Mouse (Mus musculus) neural tube, embryonic 14.5 days (tissue): ENCODE measurements around the gene Notch4. TPM values are rescaled to one million over a fixed set of nuclear protein-coding genes. Genes with fewer than 3 reads are reported as not detected.

ENCODE experiments used
- ATAC-seq: fragments of 200-750 bp; cut with Nextera tagmentation; 2 replicates; pipeline ENCODE4 v1.8.0; 2017; ENCODE audit warnings: low read depth, mild to moderate bottlenecking, moderate TSS enrichment, moderate library complexity
- H3K27ac ChIP-seq: fragments of 300-500 bp; sonication (generic); 2 replicates; pipeline ENCODE4 v1.5.1; 2014; ENCODE audit warnings: low read depth, mild to moderate bottlenecking, control low read depth, low read length, moderate library complexity, mixed read lengths
- H3K27me3 ChIP-seq: fragments of 300-500 bp; sonication (generic); 2 replicates; pipeline ENCODE4 v1.6.1; 2014; ENCODE audit warnings: low read length; ENCODE audit not compliant: control insufficient read depth, insufficient read depth
- H3K36me3 ChIP-seq: fragments of 300-500 bp; sonication (generic); 2 replicates; pipeline ENCODE4 v1.6.1; 2014; ENCODE audit warnings: low read length, mixed read lengths; ENCODE audit not compliant: control insufficient read depth, insufficient read depth
- H3K4me1 ChIP-seq: fragments of 300-500 bp; sonication (generic); 2 replicates; pipeline ENCODE4 v1.6.1; 2014; ENCODE audit warnings: low read length; ENCODE audit not compliant: control insufficient read depth, insufficient read depth
- H3K4me2 ChIP-seq: fragments of 300-500 bp; sonication (generic); 2 replicates; pipeline ENCODE4 v1.6.1; 2014; ENCODE audit warnings: mild to moderate bottlenecking, low read depth, low read length, control low read depth
- H3K4me3 ChIP-seq: fragments of 300-500 bp; sonication (generic); 2 replicates; pipeline ENCODE4 v1.5.1; 2014; ENCODE audit warnings: low read depth, low read length, control low read depth, mixed read lengths
- H3K9ac ChIP-seq: fragments of 300-500 bp; sonication (generic); replicated peaks from 2 replicates; pipeline ENCODE4 v1.6.1; 2014; ENCODE audit warnings: low read depth, mild to moderate bottlenecking, control low read depth, low read length, mixed read lengths
- H3K9me3 ChIP-seq: fragments of 300-500 bp; sonication (generic); 2 replicates; pipeline ENCODE4 v1.6.1; 2016; ENCODE audit warnings: low read length; ENCODE audit not compliant: control insufficient read depth
- WGBS: fragments of 180-500 bp; shearing (Covaris S2); extraction: QIAGEN DNeasy Blood & Tissue Kit; methylation state at CpG from one replicate; pipeline ENCODE4 v1.1.7; 2014; 5-methylcytosine and 5-hydroxymethylcytosine counted together
- polyA plus RNA-seq: library from polyadenylated mRNA; unstranded; fragments of >200 nt; fragmentation: Nextera tagmentation; extraction: Ambion mirVana; gene quantifications from 2 replicates; pipeline ENCODE4 v1.2.1, GENCODE M21; 2014

Gene Notch4
- polyA plus RNA-seq, 1 experiment from 2014 or later, result 7.0 TPM

GRCm38 (mm10) chr17:34563354-34563753, 714 bp upstream of the Notch4 start:
- Histone ChIP-seq H3K9ac (no peak overlapping the region), H3K27ac (no peak overlapping the region), H3K4me3 (no peak overlapping the region), H3K4me2 (no peak overlapping the region), H3K9me3 (no peaks in the 10 kb centered on the region), H3K27me3 (no peaks in the 10 kb centered on the region), H3K4me1 (no peaks in the 10 kb centered on the region), H3K36me3 (no peaks in the 10 kb centered on the region)
- ATAC-seq, result no peak
- WGBS, result 77% methylated on average over 11 of the region's 11 CpGs

GRCm38 (mm10) chr17:34564796-34565195, 728 bp downstream of the Notch4 start:
- H3K9me3 ChIP-seq, result no peaks in the 10 kb centered on the region
- WGBS, result 60% methylated on average over 3 of the region's 3 CpGs
- H3K36me3 ChIP-seq, result no peaks in the 10 kb centered on the region
- H3K4me3 ChIP-seq, result no peak overlapping the region
- H3K9ac ChIP-seq, result no peak overlapping the region
- no peak overlapping the region for H3K27ac ChIP-seq
- no peaks in the 10 kb centered on the region for H3K27me3 ChIP-seq
- no peak for ATAC-seq
- no peaks in the 10 kb centered on the region for H3K4me1 ChIP-seq
- no peak overlapping the region for H3K4me2 ChIP-seq

- WGBS, result 74% methylated on average over 9 of the region's 9 CpGs
- no peak overlapping the region for H3K4me2 ChIP-seq
- H3K27me3 ChIP-seq, result no peaks in the 10 kb centered on the region
- H3K27ac ChIP-seq, result no peak overlapping the region
- H3K36me3 ChIP-seq, result no peaks in the 10 kb centered on the region
- no peaks in the 10 kb centered on the region for H3K4me1 ChIP-seq
- no peak overlapping the region for H3K9ac ChIP-seq
- no peaks in the 10 kb centered on the region for H3K9me3 ChIP-seq
- H3K4me3 ChIP-seq, result no peak overlapping the region
- no peak for ATAC-seq
These were observed 3.2 kb downstream of the Notch4 start for GRCm38 (mm10) chr17:34567311-34567710.

GRCm38 (mm10) chr17:34568421-34568820, 4.4 kb downstream of the Notch4 start:
- no peak overlapping the region for H3K4me2 ChIP-seq
- no peak overlapping the region for H3K4me3 ChIP-seq
- 83% methylated on average over 13 of the region's 13 CpGs for WGBS
- no peaks in the 10 kb centered on the region for H3K9me3 ChIP-seq
- H3K9ac ChIP-seq, result no peak overlapping the region
- ATAC-seq, result no peak
- no peaks in the 10 kb centered on the region for H3K27me3 ChIP-seq
- H3K4me1 ChIP-seq, result no peaks in the 10 kb centered on the region
- no peaks in the 10 kb centered on the region for H3K36me3 ChIP-seq
- H3K27ac ChIP-seq, result no peak overlapping the region

GRCm38 (mm10) chr17:34569919-34570318, 5.9 kb downstream of the Notch4 start:
- Histone ChIP-seq H3K9ac (no peak overlapping the region), H3K9me3 (no peaks in the 10 kb centered on the region), H3K36me3 (no peaks in the 10 kb centered on the region), H3K4me1 (no peaks in the 10 kb centered on the region), H3K27ac (no peak overlapping the region), H3K4me2 (no peak overlapping the region), H3K27me3 (no peaks in the 10 kb centered on the region), H3K4me3 (no peak overlapping the region)
- no peak for ATAC-seq
- WGBS, result 65% methylated on average over 4 of the region's 4 CpGs

- H3K27ac ChIP-seq, result no peak overlapping the region
- H3K9ac ChIP-seq, result no peak overlapping the region
- H3K4me1 ChIP-seq, result no peaks in the 10 kb centered on the region
- H3K4me2 ChIP-seq, result no peak overlapping the region
- H3K27me3 ChIP-seq, result no peaks in the 10 kb centered on the region
- H3K4me3 ChIP-seq, result no peak overlapping the region
- ATAC-seq, result no peak
- no peaks in the 10 kb centered on the region for H3K36me3 ChIP-seq
- no peaks in the 10 kb centered on the region for H3K9me3 ChIP-seq
- 15% methylated on average over 5 of the region's 5 CpGs for WGBS
These were observed 7.8 kb downstream of the Notch4 start for GRCm38 (mm10) chr17:34571875-34572274.

GRCm38 (mm10) chr17:34572361-34572760, 8.3 kb downstream of the Notch4 start:
- H3K27ac ChIP-seq, result no peak overlapping the region
- H3K36me3 ChIP-seq, result no peaks in the 10 kb centered on the region
- WGBS, result 13% methylated on average over 15 of the region's 15 CpGs
- no peak overlapping the region for H3K4me3 ChIP-seq
- ATAC-seq, result no peak
- H3K4me2 ChIP-seq, result no peak overlapping the region
- no peaks in the 10 kb centered on the region for H3K9me3 ChIP-seq
- H3K27me3 ChIP-seq, result no peaks in the 10 kb centered on the region
- H3K4me1 ChIP-seq, result no peaks in the 10 kb centered on the region
- H3K9ac ChIP-seq, result no peak overlapping the region

GRCm38 (mm10) chr17:34576577-34576976, 12.5 kb downstream of the Notch4 start:
- H3K27ac ChIP-seq, result no peak overlapping the region
- no peaks in the 10 kb centered on the region for H3K9me3 ChIP-seq
- ATAC-seq, result no peak
- no peaks in the 10 kb centered on the region for H3K4me1 ChIP-seq
- H3K9ac ChIP-seq, result no peak overlapping the region
- no peaks in the 10 kb centered on the region for H3K36me3 ChIP-seq
- no peak overlapping the region for H3K4me2 ChIP-seq
- H3K27me3 ChIP-seq, result no peaks in the 10 kb centered on the region
- 78% methylated on average over 5 of the region's 5 CpGs for WGBS
- H3K4me3 ChIP-seq, result no peak overlapping the region

- Histone ChIP-seq H3K27ac (no peak overlapping the region), H3K4me2 (no peak overlapping the region), H3K4me3 (no peak overlapping the region), H3K4me1 (no peaks in the 10 kb centered on the region), H3K9ac (no peak overlapping the region), H3K9me3 (no peaks in the 10 kb centered on the region), H3K27me3 (no peaks in the 10 kb centered on the region), H3K36me3 (no peaks in the 10 kb centered on the region)
- 93% methylated on average over 3 of the region's 3 CpGs for WGBS
- ATAC-seq, result no peak
These were observed 14.0 kb downstream of the Notch4 start for GRCm38 (mm10) chr17:34578070-34578469.

GRCm38 (mm10) chr17:34582528-34582927, 18.5 kb downstream of the Notch4 start:
- 90% methylated on average over 12 of the region's 12 CpGs for WGBS

More at GRCm38 (mm10) chr17:34582528-34582927, 18.5 kb downstream of the Notch4 start:
- H3K9ac ChIP-seq, result no peak overlapping the region
- H3K4me1 ChIP-seq, result peaks cover 10% of the 10 kb centered on the region; the same call in 1 of the 2 replicates
- H3K27me3 ChIP-seq, result no peaks in the 10 kb centered on the region
- H3K9me3 ChIP-seq, result no peaks in the 10 kb centered on the region
- ATAC-seq, result no peak
- no peak overlapping the region for H3K27ac ChIP-seq
- H3K4me3 ChIP-seq, result no peak overlapping the region
- H3K4me2 ChIP-seq, result no peak overlapping the region
- no peaks in the 10 kb centered on the region for H3K36me3 ChIP-seq
